Mouse (Mus musculus): Measurements from ENCODE around the gene Ptgfrn. TPM values are rescaled to one million over a fixed set of nuclear protein-coding genes. Genes with fewer than 3 reads are reported as not detected.

The Ptgfrn gene
- total and polyA plus RNA-seq, 3 experiments = not detected

DNA sequence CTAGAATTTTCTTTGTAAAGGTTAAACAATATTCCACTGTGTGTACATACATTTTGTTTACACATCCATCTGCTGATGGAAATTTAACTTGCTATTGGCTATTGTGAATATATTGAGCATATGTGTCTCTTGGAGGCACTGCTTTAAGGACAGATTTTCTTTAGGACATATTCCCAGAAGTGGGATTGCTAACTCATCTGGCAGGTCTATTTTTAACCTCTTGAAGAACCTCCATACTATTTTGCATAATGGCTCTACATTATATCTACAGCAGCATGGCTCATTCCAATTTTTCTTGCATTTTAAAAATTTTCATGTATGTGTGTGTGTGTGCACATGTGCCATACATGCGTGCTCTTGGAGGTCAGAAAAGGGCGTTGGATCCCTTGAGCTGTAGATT is 74.1 kb downstream of the Ptgfrn start:
- H3K4me3 ChIP-seq (replicated peaks in 1 of 3; ENCODE audit: low read depth in 2 of 3, low read length in 2 of 3, poor library complexity in 1 of 3) = no peak overlapping the region
- no peak overlapping the region for H3K27ac ChIP-seq (ENCODE audit: insufficient read depth, low read depth)
- no peaks in the 10 kb centered on the region for H3K9me3 ChIP-seq (replicated peaks; ENCODE audit: low read length)
- TF ChIP-seq MAZ (IDR thresholded peaks at IDR 0.05; ENCODE audit: low read depth, low read length) (no peak), HCFC1 (IDR thresholded peaks at IDR 0.05; ENCODE audit: low read depth, low read length) (no peak), ZKSCAN1 (IDR thresholded peaks at IDR 0.05; ENCODE audit: borderline replicate concordance, low read depth, low read length) (no peak), IRF4 (IDR thresholded peaks at IDR 0.05; ENCODE audit: low read depth, low read length) (no peak), ZNF384 (IDR thresholded peaks at IDR 0.05; ENCODE audit: low read depth, low read length) (no peak), RAD21 (IDR thresholded peaks at IDR 0.05; ENCODE audit: low read depth, low read length) (no peak), MAX (IDR thresholded peaks at IDR 0.05; ENCODE audit: low read length) (no peak), USF1 (IDR thresholded peaks at IDR 0.05; ENCODE audit: low read depth, low read length) (no peak), CHD1 (IDR thresholded peaks at IDR 0.05; ENCODE audit: low read depth, low read length) (no peak), E2F4 (IDR thresholded peaks at IDR 0.05; ENCODE audit: insufficient replicate concordance, low read depth, low read length) (no peak), MEF2A (IDR thresholded peaks at IDR 0.05; ENCODE audit: borderline replicate concordance, low read depth, low read length) (no peak), ZMIZ1 (IDR thresholded peaks at IDR 0.05; ENCODE audit: low read depth, low read length) (no peak), MYC (IDR thresholded peaks at IDR 0.05; ENCODE audit: low read depth, low read length) (no peak), KAT2A (IDR thresholded peaks at IDR 0.05; ENCODE audit: insufficient replicate concordance, low read length) (no peak), ZC3H11A (IDR thresholded peaks at IDR 0.05; ENCODE audit: low read depth, low read length) (no peak)
- no peak overlapping the region for H3K4me2 ChIP-seq (ENCODE audit: insufficient read depth, low read depth, poor library complexity, severe bottlenecking)
- no peak overlapping the region for H3K9ac ChIP-seq (ENCODE audit: insufficient read depth, low read depth)
- H3K4me1 ChIP-seq (ENCODE audit: control insufficient read depth in 1 of 2, insufficient read depth in 2 of 2) = 0 out of 4 replicates have a peak, but pooled peaks cover 0 to 2% of the 10 kb centered on the region in 2 experiments
- H3K27me3 ChIP-seq (replicated peaks) = no peaks in the 10 kb centered on the region
- no peaks in the 10 kb centered on the region for H3K36me3 ChIP-seq (replicated peaks in 1 of 2; ENCODE audit: control insufficient read depth in 1 of 2, insufficient read depth in 1 of 2, low read length in 1 of 2)
- dilution Hi-C loops (cut with MboI; ENCODE audit: extremely low pct_ligation_motif_present, extremely low pct_unique_long_range_greater_than_20kb, low sequenced_read_pairs) = no loop called here
- no peaks in the 10 kb centered on the region for H3K79me2 ChIP-seq (replicated peaks; ENCODE audit: control insufficient read depth, extremely low read depth, insufficient read depth, poor library complexity, severe bottlenecking)
- in situ Hi-C loops (cut with MboI; ENCODE audit: low pct_ligation_motif_present, low pct_unique_long_range_greater_than_20kb, low sequenced_read_pairs) = no loop called here
- DNase-seq (ENCODE audit: extremely low read depth) = no peak

DNA sequence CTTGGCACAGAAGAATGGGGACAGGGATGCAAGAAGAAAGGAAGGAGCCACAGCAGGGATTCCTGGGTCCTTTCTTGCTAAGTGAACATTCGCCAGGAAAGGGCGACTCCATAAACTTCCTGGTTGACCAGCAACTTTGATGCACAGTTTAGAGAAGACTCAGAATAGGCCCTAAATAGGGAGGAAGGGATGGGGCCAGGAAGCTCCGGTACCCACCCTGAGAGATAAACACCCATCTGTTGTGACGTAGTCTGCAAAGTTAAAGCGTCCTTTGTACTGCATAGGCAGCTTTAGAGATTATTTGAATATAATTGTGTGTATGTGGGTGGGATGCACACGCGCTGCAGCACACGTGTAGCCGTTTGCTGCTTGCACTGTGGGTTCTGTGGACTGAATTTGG is 75.6 kb downstream of the Ptgfrn start:
- Histone ChIP-seq H3K4me3 (replicated peaks in 1 of 3; ENCODE audit: low read depth in 2 of 3, low read length in 2 of 3, poor library complexity in 1 of 3) (no peak overlapping the region), H3K4me2 (ENCODE audit: insufficient read depth, low read depth, poor library complexity, severe bottlenecking) (no peak overlapping the region), H3K9me3 (replicated peaks; ENCODE audit: low read length) (no peaks in the 10 kb centered on the region), H3K36me3 (replicated peaks in 1 of 2; ENCODE audit: control insufficient read depth in 1 of 2, insufficient read depth in 1 of 2, low read length in 1 of 2) (no peaks in the 10 kb centered on the region), H3K9ac (ENCODE audit: insufficient read depth, low read depth) (no peak overlapping the region), H3K27me3 (replicated peaks) (no peaks in the 10 kb centered on the region), H3K4me1 (ENCODE audit: control insufficient read depth in 1 of 2, insufficient read depth in 2 of 2) (0 out of 4 replicates have a peak, but pooled peaks cover 0 to 2% of the 10 kb centered on the region in 2 experiments), H3K27ac (ENCODE audit: insufficient read depth, low read depth) (no peak overlapping the region), H3K79me2 (replicated peaks; ENCODE audit: control insufficient read depth, extremely low read depth, insufficient read depth, poor library complexity, severe bottlenecking) (no peaks in the 10 kb centered on the region)
- dilution Hi-C loops (cut with MboI; ENCODE audit: extremely low pct_ligation_motif_present, extremely low pct_unique_long_range_greater_than_20kb, low sequenced_read_pairs) (no loop called here), in situ Hi-C loops (cut with MboI; ENCODE audit: low pct_ligation_motif_present, low pct_unique_long_range_greater_than_20kb, low sequenced_read_pairs) (no loop called here)
- TF ChIP-seq SIN3A (IDR thresholded peaks at IDR 0.05; ENCODE audit: low read length) (no peak), MEF2A (IDR thresholded peaks at IDR 0.05; ENCODE audit: borderline replicate concordance, low read depth, low read length) (no peak), MAX (IDR thresholded peaks at IDR 0.05; ENCODE audit: low read length) (no peak), MXI1 (IDR thresholded peaks at IDR 0.05; ENCODE audit: low read depth, low read length) (no peak), HCFC1 (IDR thresholded peaks at IDR 0.05; ENCODE audit: low read depth, low read length) (no peak), PAX5 (IDR thresholded peaks at IDR 0.05; ENCODE audit: low read length) (no peak), ZKSCAN1 (IDR thresholded peaks at IDR 0.05; ENCODE audit: borderline replicate concordance, low read depth, low read length) (no peak), CHD2 (IDR thresholded peaks at IDR 0.05; ENCODE audit: low read length) (no peak), ZNF384 (IDR thresholded peaks at IDR 0.05; ENCODE audit: low read depth, low read length) (no peak), SMC3 (IDR thresholded peaks at IDR 0.05; ENCODE audit: low read depth, low read length) (no peak), ETS1 (conservative IDR thresholded peaks at IDR 0.05; ENCODE audit: low read depth, low read length) (no peak), UBTF (IDR thresholded peaks at IDR 0.05; ENCODE audit: low read depth, low read length) (no peak), E2F4 (IDR thresholded peaks at IDR 0.05; ENCODE audit: insufficient replicate concordance, low read depth, low read length) (no peak), RAD21 (IDR thresholded peaks at IDR 0.05; ENCODE audit: low read depth, low read length) (no peak), TBP (conservative IDR thresholded peaks at IDR 0.05; ENCODE audit: low read depth, low read length) (no peak), CHD1 (IDR thresholded peaks at IDR 0.05; ENCODE audit: low read depth, low read length) (no peak)
- DNase-seq (ENCODE audit: extremely low read depth) = no peak
